Mouse (Mus musculus): ENCODE measurements at regions not wholly inside any gene's neighbourhood (a gene's known extent, or its start where the extent isn't known, plus 50 kb on each side); places are given as distances from the start of the nearest gene placed in this dataset.

- ATAC-seq (ENCODE audit: poor library complexity, severe bottlenecking) = no peak
Observed at GRCm38 (mm10) chr16:87783561-87784304, 85.0 kb downstream of the Bach1 start.

GRCm38 (mm10) chr16:87784405-87784994, 85.8 kb downstream of the Bach1 start:
- ATAC-seq (ENCODE audit: poor library complexity, severe bottlenecking) = no peak

GRCm38 (mm10) chr16:87789539-87789938, 90.8 kb downstream of the Bach1 start:
- no peak for ATAC-seq (ENCODE audit: poor library complexity, severe bottlenecking)

GRCm38 (mm10) chr16:87789957-87790356, 91.2 kb downstream of the Bach1 start:
- no peak for ATAC-seq (ENCODE audit: poor library complexity, severe bottlenecking)

GRCm38 (mm10) chr16:87796514-87797248, 97.9 kb downstream of the Bach1 start:
- peak; percentile 77 for ATAC-seq (ENCODE audit: poor library complexity, severe bottlenecking)

GRCm38 (mm10) chr16:87802317-87802716, 103.6 kb downstream of the Bach1 start:
- no peak for ATAC-seq (ENCODE audit: poor library complexity, severe bottlenecking)

- ATAC-seq (ENCODE audit: poor library complexity, severe bottlenecking) = no peak
Observed at GRCm38 (mm10) chr16:87817590-87817989, 118.8 kb downstream of the Bach1 start.

- ATAC-seq (ENCODE audit: poor library complexity, severe bottlenecking) = no peak
Observed at GRCm38 (mm10) chr16:87834296-87834695, 135.6 kb downstream of the Bach1 start.

- peak; percentile 85 for ATAC-seq (ENCODE audit: poor library complexity, severe bottlenecking)
Observed at GRCm38 (mm10) chr16:87840949-87841546, 142.3 kb downstream of the Bach1 start.

Measured in megakaryocyte, adult 5-6 weeks (primary cell).